Mouse (Mus musculus): ENCODE measurements around the gene Epb41l2. TPM values are rescaled to one million over a fixed set of nuclear protein-coding genes. Genes with fewer than 3 reads are reported as not detected.

Gene Epb41l2
- polyA plus RNA-seq, 1 experiment from 2014 or later = 105 TPM

DNA sequence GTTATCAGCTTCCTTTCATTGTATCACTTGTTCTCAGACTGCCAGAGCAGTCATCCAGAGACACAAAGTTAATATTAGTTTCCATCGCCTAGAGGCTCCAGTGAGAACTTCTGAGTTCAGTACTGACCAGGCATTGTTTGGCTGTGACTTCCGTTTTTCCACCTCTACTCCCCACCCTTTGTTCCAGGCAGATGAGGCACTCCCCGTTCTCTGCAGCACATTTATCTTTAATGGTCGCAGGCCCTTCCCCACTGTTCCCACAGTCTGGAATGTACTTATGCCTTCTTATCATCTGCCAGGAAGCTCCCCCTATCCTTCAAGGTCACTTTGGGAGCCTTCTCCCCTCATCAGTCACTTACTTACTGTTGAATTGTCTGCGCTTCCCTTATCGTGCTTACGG, 67.9 kb downstream of the Epb41l2 start:
- H3K27me3 ChIP-seq (ENCODE audit: insufficient read depth, low read length) = no peaks in the 10 kb centered on the region
- peak overlapping the region; percentile 90 for H3K27ac ChIP-seq (ENCODE audit: low read depth)
- peaks cover 42% of the 10 kb centered on the region for H3K4me1 ChIP-seq (ENCODE audit: insufficient read depth)
- DNase-seq (peak; percentile 75), ATAC-seq (ENCODE audit: insufficient read depth) (peak; percentile 72)
- peak overlapping the region; percentile 16; the same call in 1 of the 2 replicates for H3K4me2 ChIP-seq
- no peak overlapping the region for H3K9ac ChIP-seq
- H3K4me3 ChIP-seq (ENCODE audit: low read depth, low read length) = no peak overlapping the region
- H3K9me3 ChIP-seq (ENCODE audit: low read depth, low read length) = no peaks in the 10 kb centered on the region
- TF ChIP-seq CTCF (IDR thresholded peaks at IDR 0.05; ENCODE audit: low read depth) = 0 out of 2 replicates have a peak, but pooled peaks have one; percentile 23
- 8% methylated on average over 7 of the region's 7 CpGs for WGBS
- H3K36me3 ChIP-seq (ENCODE audit: insufficient read depth) = no peaks in the 10 kb centered on the region

DNA sequence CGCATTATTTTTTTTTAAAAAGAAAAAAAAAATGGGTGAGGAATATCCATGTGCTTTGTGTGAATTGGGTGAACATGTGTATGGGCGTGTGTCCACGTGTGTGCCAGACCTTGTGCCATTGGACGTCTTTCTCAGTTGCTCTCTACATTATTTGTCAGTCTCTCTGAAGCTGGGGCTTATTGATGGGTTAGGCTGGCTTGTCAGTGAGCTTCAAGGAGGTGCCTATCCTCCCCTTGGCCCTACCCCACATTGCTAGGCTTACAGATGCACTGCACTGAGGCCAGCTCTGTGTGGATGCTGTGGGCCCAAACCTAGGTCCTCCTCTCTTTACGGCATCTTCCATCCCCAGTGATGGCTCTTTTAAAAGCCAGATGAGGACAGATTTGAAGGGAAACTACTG, 69.1 kb downstream of the Epb41l2 start:
- no peak overlapping the region for H3K9ac ChIP-seq
- TF ChIP-seq CTCF (IDR thresholded peaks at IDR 0.05; ENCODE audit: low read depth) = no peak
- no peak for DNase-seq
- WGBS = 85% methylated on average over 5 of the region's 5 CpGs
- no peak overlapping the region for H3K4me3 ChIP-seq (ENCODE audit: low read depth, low read length)
- no peaks in the 10 kb centered on the region for H3K9me3 ChIP-seq (ENCODE audit: low read depth, low read length)
- H3K27ac ChIP-seq (ENCODE audit: low read depth) = no peak overlapping the region
- peaks cover 51% of the 10 kb centered on the region for H3K4me1 ChIP-seq (ENCODE audit: insufficient read depth)
- H3K27me3 ChIP-seq (ENCODE audit: insufficient read depth, low read length) = no peaks in the 10 kb centered on the region
- ATAC-seq (ENCODE audit: insufficient read depth) = no peak
- H3K4me2 ChIP-seq = no peak overlapping the region
- H3K36me3 ChIP-seq (ENCODE audit: insufficient read depth) = no peaks in the 10 kb centered on the region

DNA sequence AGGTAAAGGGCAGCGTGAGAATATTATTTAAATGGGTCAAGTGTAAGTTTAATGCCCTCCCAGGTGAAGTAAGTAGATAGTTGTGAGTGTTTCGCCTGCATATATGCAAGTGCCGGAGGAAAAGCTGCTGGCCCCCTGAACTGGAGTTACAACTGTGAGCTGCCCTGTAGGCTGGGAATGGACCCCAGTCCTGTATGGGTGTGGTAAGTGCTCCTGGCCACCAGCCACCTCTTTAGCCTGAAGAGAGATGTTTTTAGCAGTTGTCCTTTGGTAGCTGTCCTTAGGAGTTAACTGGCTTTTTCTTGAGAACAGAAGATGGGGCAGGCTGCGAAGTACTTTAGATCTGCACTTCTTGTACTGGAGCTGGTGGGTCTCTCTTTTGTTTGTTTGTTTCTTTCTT, 69.7 kb downstream of the Epb41l2 start:
- ATAC-seq (ENCODE audit: insufficient read depth) (no peak), DNase-seq (no peak)
- Histone ChIP-seq H3K27me3 (ENCODE audit: insufficient read depth, low read length) (no peaks in the 10 kb centered on the region), H3K4me2 (no peak overlapping the region), H3K9ac (no peak overlapping the region), H3K27ac (ENCODE audit: low read depth) (no peak overlapping the region), H3K36me3 (ENCODE audit: insufficient read depth) (no peaks in the 10 kb centered on the region), H3K4me1 (ENCODE audit: insufficient read depth) (peaks cover 53% of the 10 kb centered on the region), H3K4me3 (ENCODE audit: low read depth, low read length) (no peak overlapping the region), H3K9me3 (ENCODE audit: low read depth, low read length) (no peaks in the 10 kb centered on the region)
- no peak for TF ChIP-seq CTCF (IDR thresholded peaks at IDR 0.05; ENCODE audit: low read depth)
- 83% methylated on average over 4 of the region's 4 CpGs for WGBS

DNA sequence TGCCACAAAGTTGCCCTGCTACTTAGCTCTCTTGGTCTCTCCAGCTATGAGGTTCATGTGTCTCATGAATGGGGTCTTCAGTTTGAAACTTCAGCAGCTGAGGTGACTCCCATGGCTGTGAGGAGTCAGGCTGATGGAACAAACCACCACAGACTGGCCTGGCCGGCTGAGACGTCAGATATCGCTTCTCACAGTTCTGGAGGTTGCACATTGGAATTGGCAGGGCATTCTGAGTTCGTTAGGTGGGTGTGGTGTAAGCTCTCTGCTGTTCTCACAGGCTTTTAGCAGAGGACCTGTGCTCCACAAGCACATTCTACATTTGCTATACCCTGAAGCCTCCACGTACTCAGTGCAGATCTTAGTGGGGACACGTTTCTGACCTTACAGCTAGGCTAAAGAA, 71.3 kb downstream of the Epb41l2 start:
- no peaks in the 10 kb centered on the region for H3K27me3 ChIP-seq (ENCODE audit: insufficient read depth, low read length)
- H3K36me3 ChIP-seq (ENCODE audit: insufficient read depth) = no peaks in the 10 kb centered on the region
- H3K9ac ChIP-seq = no peak overlapping the region
- H3K4me3 ChIP-seq (ENCODE audit: low read depth, low read length) = no peak overlapping the region
- no peak for TF ChIP-seq CTCF (IDR thresholded peaks at IDR 0.05; ENCODE audit: low read depth)
- H3K27ac ChIP-seq (ENCODE audit: low read depth) = peak overlapping the region; percentile 61; the same call in 1 of the 2 replicates
- DNase-seq = peak; percentile 54
- peaks cover 57% of the 10 kb centered on the region for H3K4me1 ChIP-seq (ENCODE audit: insufficient read depth)
- H3K9me3 ChIP-seq (ENCODE audit: low read depth, low read length) = no peaks in the 10 kb centered on the region
- no peak for ATAC-seq (ENCODE audit: insufficient read depth)
- H3K4me2 ChIP-seq = no peak overlapping the region
- 21% methylated on average over 6 of the region's 6 CpGs for WGBS

DNA sequence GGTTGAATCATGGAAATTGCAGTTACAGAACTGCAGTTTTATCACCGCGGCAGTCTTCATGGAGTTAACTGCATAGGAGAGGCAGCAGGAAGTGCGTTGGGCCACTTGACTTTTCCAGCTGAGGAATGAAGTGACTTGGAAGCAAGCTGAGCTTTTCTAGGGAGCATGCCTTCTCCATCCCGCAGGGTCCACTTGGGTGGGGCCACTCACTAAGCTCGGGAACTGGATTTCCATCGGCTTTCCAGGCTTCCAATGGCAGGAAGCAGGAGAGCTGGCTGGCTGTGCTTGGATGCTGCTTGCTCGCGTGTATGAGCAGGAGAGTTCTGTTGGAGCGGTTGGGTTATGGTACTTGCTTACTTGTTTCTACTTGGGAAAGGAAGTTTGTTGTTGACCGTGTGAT, 72.8 kb downstream of the Epb41l2 start:
- Histone ChIP-seq H3K4me2 (peak overlapping the region; percentile 53), H3K9me3 (ENCODE audit: low read depth, low read length) (no peaks in the 10 kb centered on the region), H3K9ac (peak overlapping the region; percentile 20; the same call in 1 of the 2 replicates), H3K4me3 (ENCODE audit: low read depth, low read length) (peak overlapping the region; percentile 8; the same call in 1 of the 2 replicates), H3K27ac (ENCODE audit: low read depth) (peak overlapping the region; percentile 76), H3K4me1 (ENCODE audit: insufficient read depth) (peaks cover 45% of the 10 kb centered on the region), H3K27me3 (ENCODE audit: insufficient read depth, low read length) (no peaks in the 10 kb centered on the region), H3K36me3 (ENCODE audit: insufficient read depth) (no peaks in the 10 kb centered on the region)
- WGBS = 20% methylated on average over 10 of the region's 10 CpGs
- ATAC-seq (ENCODE audit: insufficient read depth) = peak; percentile 39
- peak; percentile 82 for DNase-seq
- TF ChIP-seq CTCF (IDR thresholded peaks at IDR 0.05; ENCODE audit: low read depth) = no peak

DNA sequence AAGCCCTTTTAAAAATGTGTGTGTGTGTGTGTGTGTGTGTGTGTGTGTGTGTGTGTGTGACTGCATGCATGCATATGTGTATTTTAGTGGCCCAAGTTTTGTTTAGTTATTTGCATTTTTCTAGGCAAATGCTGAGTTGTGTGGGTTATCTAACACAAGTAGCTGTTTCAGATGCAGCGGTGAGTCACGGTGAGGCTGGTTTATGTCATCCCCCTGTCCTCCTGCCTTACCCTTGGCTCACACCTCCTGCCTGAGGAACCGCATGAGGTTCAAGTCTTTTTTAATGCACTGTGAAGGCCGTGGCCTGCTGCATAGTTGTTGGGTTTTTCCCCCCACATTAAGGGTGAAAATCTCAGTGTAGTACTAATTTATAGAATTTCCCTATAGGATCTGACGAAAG, 73.3 kb downstream of the Epb41l2 start:
- H3K4me2 ChIP-seq = peak overlapping the region; percentile 53
- WGBS = 42% methylated on average over 5 of the region's 5 CpGs

DNA sequence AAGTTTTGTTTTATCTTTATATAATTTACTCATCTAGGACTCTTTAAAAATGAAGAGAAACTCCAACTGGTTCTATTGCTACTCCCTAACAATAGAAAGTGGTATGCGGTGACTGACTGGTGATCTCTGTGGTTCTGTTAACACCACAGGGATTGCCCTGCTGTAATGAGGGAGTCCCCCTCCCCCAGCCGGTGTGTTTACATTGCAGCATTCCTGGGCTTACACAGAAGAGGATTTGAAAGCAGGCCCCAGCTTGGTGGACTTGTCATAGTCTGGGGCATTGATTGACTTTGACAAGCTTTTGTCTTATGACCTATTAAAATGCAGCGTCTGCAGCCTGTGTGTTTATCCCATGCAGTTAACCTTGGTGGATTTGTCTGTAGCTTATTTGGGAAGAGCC, 73.9 kb downstream of the Epb41l2 start:
- peak overlapping the region; percentile 75; the same call in 1 of the 2 replicates for H3K27ac ChIP-seq (ENCODE audit: low read depth)
- no peak overlapping the region for H3K9ac ChIP-seq
- H3K4me1 ChIP-seq (ENCODE audit: insufficient read depth) = peaks cover 38% of the 10 kb centered on the region
- ATAC-seq (ENCODE audit: insufficient read depth) (peak; percentile 52; the same call in 1 of the 2 replicates), DNase-seq (peak; percentile 72)
- no peak overlapping the region for H3K4me3 ChIP-seq (ENCODE audit: low read depth, low read length)
- 14% methylated on average over 3 of the region's 3 CpGs for WGBS
- H3K9me3 ChIP-seq (ENCODE audit: low read depth, low read length) = no peaks in the 10 kb centered on the region
- no peaks in the 10 kb centered on the region for H3K36me3 ChIP-seq (ENCODE audit: insufficient read depth)
- H3K27me3 ChIP-seq (ENCODE audit: insufficient read depth, low read length) = no peaks in the 10 kb centered on the region
- H3K4me2 ChIP-seq = peak overlapping the region; percentile 25; the same call in 1 of the 2 replicates
- no peak for TF ChIP-seq CTCF (IDR thresholded peaks at IDR 0.05; ENCODE audit: low read depth)

More for the DNA sequence above, 73.3 kb downstream of the Epb41l2 start:
- H3K9me3 ChIP-seq (ENCODE audit: low read depth, low read length) = no peaks in the 10 kb centered on the region
- peak overlapping the region; percentile 75 for H3K27ac ChIP-seq (ENCODE audit: low read depth)
- no peak overlapping the region for H3K9ac ChIP-seq
- no peaks in the 10 kb centered on the region for H3K36me3 ChIP-seq (ENCODE audit: insufficient read depth)
- ATAC-seq (ENCODE audit: insufficient read depth) (no peak), DNase-seq (no peak)
- no peaks in the 10 kb centered on the region for H3K27me3 ChIP-seq (ENCODE audit: insufficient read depth, low read length)
- peak overlapping the region; percentile 8; the same call in 1 of the 2 replicates for H3K4me3 ChIP-seq (ENCODE audit: low read depth, low read length)
- peaks cover 41% of the 10 kb centered on the region for H3K4me1 ChIP-seq (ENCODE audit: insufficient read depth)
- TF ChIP-seq CTCF (IDR thresholded peaks at IDR 0.05; ENCODE audit: low read depth) = no peak
